Mouse (Mus musculus) brain, embryonic 14.5 days (tissue): Measurements from ENCODE around the gene Rcc1l. TPM values are rescaled to one million over a fixed set of nuclear protein-coding genes. Genes with fewer than 3 reads are reported as not detected.
A peak's percentile ranks its signal among the peaks of the same experiment; 100 is the strongest.

Source experiments
- DNase-seq: peaks from one replicate; pipeline ENCODE4 v3.0.0-alpha.2; 2011; ENCODE audit warnings: low read depth
- CTCF ChIP-seq: fragments of 200-500 bp; IDR thresholded peaks from 2 replicates; pipeline ENCODE4 v1.5.1; 2012; ENCODE audit warnings: inconsistent platforms, mild to moderate bottlenecking, moderate library complexity, borderline replicate concordance; ENCODE audit not compliant: insufficient read depth, insufficient read length; ENCODE audit errors: extremely low read depth
- POLR2A ChIP-seq: fragments of 200-500 bp; IDR thresholded peaks from 2 replicates; pipeline ENCODE4 v1.6.1; 2012; ENCODE audit warnings: mild to moderate bottlenecking, inconsistent platforms, borderline replicate concordance; ENCODE audit not compliant: poor library complexity, insufficient read depth, insufficient read length, severe bottlenecking; ENCODE audit errors: extremely low read depth
- polyA plus RNA-seq: library from polyadenylated mRNA; depleted of rRNA; stranded (reverse); fragments of >200 nt; gene quantifications from 2 replicates; pipeline ENCODE4 v1.2.3, GENCODE M21; 2012; rRNA removed

The Rcc1l gene
- polyA plus RNA-seq, 1 experiment = 15.5 TPM

GRCm38 (mm10) chr5:134099496-134100211 is 76.9 kb downstream of the Rcc1l start, which contains the start of gene Castor2:
Gene Castor2, plus strand, starts transcription at chr5:134099711.
- peak; percentile 99 for DNase-seq
- TF ChIP-seq POLR2A (peak; percentile 78; the same call in 1 of the 2 replicates), CTCF (no peak)

DNA sequence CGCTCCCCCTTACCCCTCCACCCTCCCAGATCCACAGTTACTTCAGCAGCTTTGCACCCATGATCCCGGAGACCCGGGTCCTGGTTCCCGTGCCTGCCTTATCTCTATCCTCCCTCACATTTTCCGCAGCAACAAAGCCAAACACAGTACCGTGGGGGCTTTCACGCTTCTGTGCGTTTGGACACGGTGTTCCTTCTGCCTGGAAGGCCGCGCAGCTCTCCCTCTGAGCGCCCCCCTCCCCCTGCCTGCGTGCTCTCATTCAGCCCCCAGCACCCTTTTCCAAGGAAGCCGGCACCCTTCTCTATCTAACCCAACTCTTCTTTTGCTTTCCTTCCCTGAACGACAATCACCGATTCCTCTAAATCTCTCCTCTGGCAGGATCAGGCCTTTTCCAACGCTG is 77.6 kb downstream of the Rcc1l start:
- DNase-seq = peak; percentile 73
- TF ChIP-seq CTCF = no peak
- TF ChIP-seq POLR2A = no peak

DNA sequence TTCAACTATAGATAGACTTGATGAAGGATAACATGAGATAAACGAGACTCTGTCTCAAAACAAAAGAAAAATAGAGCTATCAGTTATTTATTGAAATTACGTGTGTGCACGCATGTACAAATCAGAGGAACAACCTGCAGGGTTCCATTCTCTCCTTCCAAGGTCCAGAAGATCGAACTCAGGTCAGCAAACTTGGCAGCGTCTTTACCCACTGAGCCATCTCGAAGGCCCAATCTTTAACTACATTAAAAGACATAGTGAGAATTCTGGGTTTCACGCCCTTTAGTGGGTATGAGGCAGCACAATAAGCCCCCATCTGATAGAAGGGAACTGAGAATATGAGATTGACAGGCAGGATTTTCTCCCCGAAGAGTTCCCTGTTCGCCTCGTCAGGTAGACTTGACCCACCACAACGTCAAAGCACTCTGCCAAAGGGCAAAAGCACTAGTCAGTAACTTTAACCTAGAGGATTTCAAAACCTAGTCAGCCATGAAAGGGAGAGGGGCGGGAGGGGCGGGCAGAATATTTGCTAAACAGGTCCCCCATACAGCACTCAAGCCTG is 78.2 kb downstream of the Rcc1l start:
- peak; percentile 4 for DNase-seq
- TF ChIP-seq POLR2A = no peak
- no peak for TF ChIP-seq CTCF

Other genes starting within 250 kb of the Rcc1l start
- gene Castor2, start 77.1 kb downstream of the Rcc1l start, polyA plus RNA-seq = 22.1 and 38.3 TPM in 2 replicates
- gene Gtf2ird2, start 7.2 kb upstream of the Rcc1l start, polyA plus RNA-seq = 17.9 and 22.1 TPM in 2 replicates
- gene Ncf1, start 52.9 kb upstream of the Rcc1l start, polyA plus RNA-seq = 2.6 and 2.7 TPM in 2 replicates
- gene Gtf2i, start 138.0 kb upstream of the Rcc1l start, polyA plus RNA-seq = 156 and 196 TPM in 2 replicates